In genomic region chr13:53779150-53779549, GRCm38 (mm10) we compare ENCODE assay signal across 9 mouse cellular contexts.
DNase-seq lines count a peak whose midpoint lies in the region; ATAC-seq and TF ChIP-seq lines count a peak whose summit lies in the region.
"Had no signal": no experiment of that assay in that cellular context is flagged by ENCODE, and none has a peak within 500 bp of the region (broad histone marks: within the 10 kb centered on the region; RNA-seq: fewer than 3 reads in every experiment).

No protein-coding gene starts in this region.

- no peak overlapping the region for H3K4me3 ChIP-seq in forebrain, postnatal 0 days (ENCODE audit: low read depth, low read length)
- H3K4me3 ChIP-seq in forebrain, embryonic 13.5 days, result no peak overlapping the region
- no peak overlapping the region for H3K4me3 ChIP-seq in neural tube, embryonic 15.5 days (replicated peaks)
- H3K4me3 ChIP-seq: heart, embryonic 13.5 days had no signal

- no peaks in the 10 kb centered on the region for H3K27me3 ChIP-seq in forebrain, postnatal 0 days (ENCODE audit: insufficient read depth, low read length)
- peaks cover 11% of the 10 kb centered on the region for H3K27me3 ChIP-seq in forebrain, embryonic 13.5 days
- peaks cover 4% of the 10 kb centered on the region; the same call in 1 of the 2 replicates for H3K27me3 ChIP-seq in neural tube, embryonic 15.5 days (replicated peaks)

- H3K36me3 ChIP-seq in forebrain, postnatal 0 days (ENCODE audit: insufficient read depth), result no peaks in the 10 kb centered on the region
- no peaks in the 10 kb centered on the region for H3K36me3 ChIP-seq in forebrain, embryonic 13.5 days (ENCODE audit: poor library complexity, severe bottlenecking)
- H3K36me3 ChIP-seq in neural tube, embryonic 15.5 days, result no peaks in the 10 kb centered on the region
- H3K36me3 ChIP-seq: heart, embryonic 13.5 days had no signal

- no peaks in the 10 kb centered on the region for H3K9me3 ChIP-seq in forebrain, postnatal 0 days (ENCODE audit: low read length)
- H3K9me3 ChIP-seq in forebrain, embryonic 13.5 days (replicated peaks), result no peaks in the 10 kb centered on the region
- H3K9me3 ChIP-seq in neural tube, embryonic 15.5 days (replicated peaks), result no peaks in the 10 kb centered on the region
- H3K9me3 ChIP-seq: heart, embryonic 13.5 days had no signal

- intact Hi-C loops in left cerebral cortex, postnatal 25 days (cut with DNase I), result loop anchor here (10.0 kb wide), 1 partner anchor 466 kb away; no protein-coding TSS in a partner anchor

- no peak overlapping the region for H3K9ac ChIP-seq in forebrain, postnatal 0 days
- no peak overlapping the region for H3K9ac ChIP-seq in forebrain, embryonic 13.5 days
- no peak overlapping the region for H3K9ac ChIP-seq in neural tube, embryonic 15.5 days (replicated peaks)
- H3K9ac ChIP-seq: heart, embryonic 13.5 days had no signal

- no peaks in the 10 kb centered on the region for H3K4me1 ChIP-seq in forebrain, postnatal 0 days (ENCODE audit: insufficient read depth)
- no peaks in the 10 kb centered on the region for H3K4me1 ChIP-seq in forebrain, embryonic 13.5 days
- no peaks in the 10 kb centered on the region for H3K4me1 ChIP-seq in neural tube, embryonic 15.5 days

- no peak overlapping the region for H3K4me2 ChIP-seq in forebrain, postnatal 0 days (ENCODE audit: low read depth)
- no peak overlapping the region for H3K4me2 ChIP-seq in forebrain, embryonic 13.5 days
- H3K4me2 ChIP-seq in neural tube, embryonic 15.5 days, result no peak overlapping the region
- H3K4me2 ChIP-seq: heart, embryonic 13.5 days had no signal

- TF ChIP-seq CTCF in forebrain, postnatal 0 days (IDR thresholded peaks at IDR 0.05; ENCODE audit: low read depth), result peak; percentile 86

- H3K27ac ChIP-seq in forebrain, postnatal 0 days (ENCODE audit: low read depth, low read length), result no peak overlapping the region
- H3K27ac ChIP-seq in forebrain, embryonic 13.5 days, result no peak overlapping the region
- H3K27ac ChIP-seq in neural tube, embryonic 15.5 days (replicated peaks), result no peak overlapping the region
- H3K27ac ChIP-seq: heart, embryonic 13.5 days had no signal

- peak; percentile 83 for DNase-seq in forebrain, postnatal 0 days
- peak; percentile 36 for DNase-seq in neural tube, embryonic 10.5 days (ENCODE audit: extremely low spot score, low spot score)
- DNase-seq in embryo, embryonic 11 days, result peak; percentile 78
- DNase-seq in left cerebral cortex, postnatal 25 days (ENCODE audit: low spot score in 2 of 2), result peak; percentile 61 to 71
- DNase-seq in spleen, adult 12 weeks (ENCODE audit: low spot score), result no peak
- no peak for DNase-seq in urinary bladder, adult 2 months (ENCODE audit: low spot score)

- ATAC-seq in forebrain, postnatal 0 days, result peak; percentile 52
- no peak for ATAC-seq in forebrain, embryonic 13.5 days
- no peak for ATAC-seq in neural tube, embryonic 15.5 days (ENCODE audit: low FRiP score)

- WGBS in forebrain, postnatal 0 days, result 47% methylated on average over 4 of the region's 4 CpGs
- 43% methylated on average over 4 of the region's 4 CpGs for WGBS in forebrain, embryonic 13.5 days
- 35% methylated on average over 4 of the region's 4 CpGs for WGBS in neural tube, embryonic 15.5 days

Comparison
In these comparisons a context has a peak if more than half of its experiments do, and no peak if none do; other contexts are left out.
1. DNase-seq: peak in forebrain, postnatal 0 days (single experiment), neural tube, embryonic 10.5 days (single experiment), embryo, embryonic 11 days (single experiment) and left cerebral cortex, postnatal 25 days (2 of 2); none in spleen, adult 12 weeks (single experiment) and urinary bladder, adult 2 months (single experiment).